Mouse (Mus musculus) limb, embryonic 11.5 days (tissue): ENCODE data around the gene Rbms3. TPM values are rescaled to one million over a fixed set of nuclear protein-coding genes. Genes with fewer than 3 reads are reported as not detected.

Experiments
- ATAC-seq: fragments of 200-750 bp; cut with Nextera tagmentation; 2 replicates; pipeline ENCODE4 v1.8.0; 2017; ENCODE audit warnings: low read depth; ENCODE audit not compliant: insufficient number of reproducible peaks, low FRiP score, low TSS enrichment
- DNase-seq: peaks from one replicate; pipeline ENCODE4 v3.0.0-alpha.2; 2015; ENCODE audit warnings: low spot score
- H3K27ac ChIP-seq: fragments of 300-500 bp; sonication (generic); replicated peaks from 2 replicates; pipeline ENCODE4 v1.5.1; 2014; ENCODE audit warnings: low read depth, mild to moderate bottlenecking, low read length
- H3K27me3 ChIP-seq: fragments of 300-500 bp; sonication (generic); 2 replicates; pipeline ENCODE4 v1.6.1; 2014; ENCODE audit warnings: mild to moderate bottlenecking, low read length, mixed read lengths; ENCODE audit not compliant: control insufficient read depth, insufficient read depth
- H3K36me3 ChIP-seq: fragments of 300-500 bp; sonication (generic); 2 replicates; pipeline ENCODE4 v1.6.1; 2014; ENCODE audit warnings: mild to moderate bottlenecking, low read length, moderate library complexity, mixed read lengths; ENCODE audit not compliant: control insufficient read depth, insufficient read depth
- H3K4me1 ChIP-seq: fragments of 300-500 bp; sonication (generic); 2 replicates; pipeline ENCODE4 v1.6.1; 2014; ENCODE audit warnings: low read length, mixed read lengths; ENCODE audit not compliant: control insufficient read depth, insufficient read depth
- H3K4me2 ChIP-seq: fragments of 300-500 bp; sonication (generic); 2 replicates; pipeline ENCODE4 v1.6.1; 2014; ENCODE audit warnings: low read depth, mild to moderate bottlenecking, moderate library complexity; ENCODE audit not compliant: severe bottlenecking
- H3K4me3 ChIP-seq: fragments of 300-500 bp; sonication (generic); 2 replicates; pipeline ENCODE4 v1.5.1; 2014; ENCODE audit warnings: low read depth, low read length
- H3K9ac ChIP-seq: fragments of 300-500 bp; sonication (generic); 2 replicates; pipeline ENCODE4 v1.6.1; 2014; ENCODE audit warnings: mild to moderate bottlenecking, low read length
- H3K9me3 ChIP-seq: fragments of 300-500 bp; sonication (generic); 2 replicates; pipeline ENCODE4 v1.6.1; 2016; ENCODE audit warnings: low read length; ENCODE audit not compliant: control insufficient read depth
- WGBS: fragments of 180-500 bp; shearing (Covaris S2); extraction: QIAGEN DNeasy Blood & Tissue Kit; methylation state at CpG from one replicate; pipeline ENCODE4 v1.1.7; 2014; 5-methylcytosine and 5-hydroxymethylcytosine counted together
- polyA plus RNA-seq: library from polyadenylated mRNA; unstranded; fragments of >200 nt; fragmentation: Nextera tagmentation; extraction: Ambion mirVana; gene quantifications from 2 replicates; pipeline ENCODE4 v1.2.1, GENCODE M21; 2014

Rbms3 gene
- polyA plus RNA-seq, 1 experiment from 2014 or later = 51.9 TPM

DNA sequence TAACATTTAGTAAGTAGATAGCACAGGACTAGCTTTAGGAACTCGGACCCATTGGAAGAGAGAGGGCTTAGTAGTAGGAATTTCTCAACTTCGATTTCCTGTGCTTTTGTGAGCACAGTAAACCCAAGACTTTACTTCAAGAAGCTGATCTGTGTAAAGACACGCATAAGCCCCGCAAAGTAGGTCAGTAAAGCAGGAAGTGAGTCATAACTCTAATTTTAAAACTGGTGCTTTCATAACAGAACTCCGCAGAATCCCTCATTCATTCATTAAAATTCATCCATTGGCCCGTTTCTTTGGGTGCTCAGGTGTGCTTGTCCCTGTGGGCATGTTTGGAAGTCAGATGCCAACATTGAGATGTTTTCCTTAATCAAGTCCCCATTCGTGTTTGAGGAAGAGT, 1087.7 kb downstream of the Rbms3 start:
- Histone ChIP-seq H3K4me3 (no peak overlapping the region), H3K9me3 (no peaks in the 10 kb centered on the region), H3K4me2 (no peak overlapping the region), H3K9ac (no peak overlapping the region), H3K36me3 (no peaks in the 10 kb centered on the region), H3K27ac (no peak overlapping the region), H3K27me3 (no peaks in the 10 kb centered on the region), H3K4me1 (no peaks in the 10 kb centered on the region)
- ATAC-seq (no peak), DNase-seq (no peak)
- WGBS = 86% methylated on average over 7 of the region's 7 CpGs

DNA sequence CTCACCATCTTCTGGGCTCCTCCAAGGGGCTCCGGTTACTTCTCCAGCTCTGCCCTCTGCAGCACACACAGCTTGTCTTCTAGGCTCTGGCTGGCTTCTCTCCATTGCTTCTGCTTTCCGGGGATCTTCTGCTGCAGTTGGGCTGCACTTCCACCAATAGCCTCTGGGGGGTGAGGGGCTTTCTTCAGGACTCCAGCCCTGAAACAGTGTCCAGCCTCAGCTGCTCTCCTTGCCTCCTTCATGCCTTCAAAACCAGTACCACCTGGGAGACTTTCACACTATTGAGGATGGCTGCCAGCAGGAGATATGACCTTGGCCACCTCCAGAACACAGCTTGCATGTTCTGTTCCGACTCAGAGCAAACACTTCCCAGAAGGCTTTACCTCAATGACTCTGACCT, 1094.0 kb downstream of the Rbms3 start:
- ATAC-seq (no peak), DNase-seq (peak; percentile 60)
- no peaks in the 10 kb centered on the region for H3K4me1 ChIP-seq
- H3K36me3 ChIP-seq = no peaks in the 10 kb centered on the region
- no peak overlapping the region for H3K4me3 ChIP-seq
- 58% methylated on average over 3 of the region's 3 CpGs for WGBS
- H3K27ac ChIP-seq = no peak overlapping the region
- H3K9ac ChIP-seq = no peak overlapping the region
- H3K4me2 ChIP-seq = no peak overlapping the region
- H3K27me3 ChIP-seq = no peaks in the 10 kb centered on the region
- no peaks in the 10 kb centered on the region; the same call in 1 of the 2 replicates for H3K9me3 ChIP-seq

DNA sequence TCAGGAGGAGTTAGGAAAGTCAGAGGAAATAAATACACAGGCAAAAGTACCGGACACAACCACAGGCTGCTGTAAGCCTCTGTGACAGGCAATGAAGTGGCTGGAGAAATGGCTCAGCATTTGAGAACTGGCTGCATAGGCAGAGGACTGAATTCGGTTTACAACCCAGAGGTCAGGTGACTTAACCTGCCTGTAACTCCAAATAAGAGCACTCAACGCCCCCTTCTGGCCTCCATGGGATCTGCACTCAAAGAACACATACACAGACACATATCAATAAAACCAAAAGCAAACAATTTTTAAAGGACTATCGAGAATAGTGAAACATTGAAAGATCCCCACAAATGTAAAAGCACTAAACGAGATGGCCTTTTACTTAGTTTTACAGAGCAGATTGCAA, 1096.3 kb downstream of the Rbms3 start:
- no peak for DNase-seq
- no peak overlapping the region for H3K9ac ChIP-seq
- H3K27ac ChIP-seq = no peak overlapping the region
- no peaks in the 10 kb centered on the region for H3K27me3 ChIP-seq
- H3K36me3 ChIP-seq = no peaks in the 10 kb centered on the region
- no peaks in the 10 kb centered on the region; the same call in 1 of the 2 replicates for H3K9me3 ChIP-seq
- WGBS = 81% methylated on average over 5 of the region's 5 CpGs
- H3K4me1 ChIP-seq = no peaks in the 10 kb centered on the region
- H3K4me2 ChIP-seq = no peak overlapping the region
- no peak for ATAC-seq
- H3K4me3 ChIP-seq = no peak overlapping the region

DNA sequence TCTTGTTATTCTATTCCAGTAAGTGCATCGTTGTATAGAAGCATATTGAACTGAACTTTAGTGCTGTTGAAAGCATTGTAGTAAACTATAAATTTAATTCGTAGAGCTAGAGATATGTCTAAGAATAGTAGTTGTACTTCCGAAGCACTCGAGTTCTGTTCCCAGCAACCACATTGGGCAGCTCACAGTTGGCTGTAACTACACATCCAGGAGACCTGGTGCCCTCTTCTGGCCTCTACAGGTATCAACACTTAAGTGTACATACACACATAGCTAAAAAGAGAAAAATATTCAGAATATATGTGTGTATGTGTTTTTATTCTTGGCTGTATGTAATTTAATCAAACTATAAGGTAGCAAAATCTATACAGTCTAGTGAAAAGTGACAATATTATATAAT, 1098.6 kb downstream of the Rbms3 start:
- H3K4me2 ChIP-seq = no peak overlapping the region
- no peaks in the 10 kb centered on the region for H3K36me3 ChIP-seq
- WGBS = 95% methylated on average over 4 of the region's 4 CpGs
- DNase-seq (no peak), ATAC-seq (no peak)
- H3K9me3 ChIP-seq = no peaks in the 10 kb centered on the region; the same call in 1 of the 2 replicates
- H3K27me3 ChIP-seq = no peaks in the 10 kb centered on the region
- H3K4me3 ChIP-seq = no peak overlapping the region
- H3K4me1 ChIP-seq = no peaks in the 10 kb centered on the region
- H3K9ac ChIP-seq = no peak overlapping the region
- no peak overlapping the region for H3K27ac ChIP-seq

DNA sequence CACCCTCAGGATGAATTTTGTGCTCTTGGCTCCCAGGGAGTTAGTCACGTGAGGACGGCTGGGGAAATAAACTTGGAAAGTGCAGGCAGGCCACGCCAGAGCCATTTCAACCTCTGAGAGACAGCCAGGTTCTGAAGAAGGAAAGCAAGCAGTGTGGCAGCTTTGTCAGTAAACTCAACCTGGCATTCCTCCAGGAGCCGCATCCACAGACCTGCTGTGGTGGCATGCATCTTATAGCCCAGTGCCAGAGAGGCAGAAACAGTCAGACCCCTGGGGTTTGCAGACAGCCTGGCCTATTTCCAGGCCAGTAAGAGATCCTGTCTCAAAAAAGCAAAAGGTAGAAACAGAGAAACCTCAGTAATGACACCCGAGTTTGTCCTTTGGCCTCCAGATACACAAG, 1105.3 kb downstream of the Rbms3 start:
- Histone ChIP-seq H3K9me3 (no peaks in the 10 kb centered on the region), H3K36me3 (no peaks in the 10 kb centered on the region), H3K9ac (no peak overlapping the region), H3K4me1 (no peaks in the 10 kb centered on the region), H3K27ac (no peak overlapping the region), H3K27me3 (no peaks in the 10 kb centered on the region), H3K4me3 (no peak overlapping the region), H3K4me2 (no peak overlapping the region)
- DNase-seq (no peak), ATAC-seq (no peak)
- WGBS = 83% methylated on average over 5 of the region's 5 CpGs
